Mouse (Mus musculus) ES-Bruce4 (cell line): Measurements from ENCODE around the gene Cib4.

Source experiments
- CTCF ChIP-seq: IDR thresholded peaks from one replicate; pipeline ENCODE4 v1.8.1; 2011; ENCODE audit warnings: low read depth, low read length
- EP300 ChIP-seq: IDR thresholded peaks from 2 replicates; pipeline ENCODE4 v1.6.1; 2011; ENCODE audit warnings: low read depth, low read length; ENCODE audit not compliant: insufficient read depth
- POLR2A ChIP-seq: IDR thresholded peaks from one replicate; pipeline ENCODE4 v1.8.1; 2011; ENCODE audit warnings: low read length; ENCODE audit not compliant: insufficient read depth

DNA sequence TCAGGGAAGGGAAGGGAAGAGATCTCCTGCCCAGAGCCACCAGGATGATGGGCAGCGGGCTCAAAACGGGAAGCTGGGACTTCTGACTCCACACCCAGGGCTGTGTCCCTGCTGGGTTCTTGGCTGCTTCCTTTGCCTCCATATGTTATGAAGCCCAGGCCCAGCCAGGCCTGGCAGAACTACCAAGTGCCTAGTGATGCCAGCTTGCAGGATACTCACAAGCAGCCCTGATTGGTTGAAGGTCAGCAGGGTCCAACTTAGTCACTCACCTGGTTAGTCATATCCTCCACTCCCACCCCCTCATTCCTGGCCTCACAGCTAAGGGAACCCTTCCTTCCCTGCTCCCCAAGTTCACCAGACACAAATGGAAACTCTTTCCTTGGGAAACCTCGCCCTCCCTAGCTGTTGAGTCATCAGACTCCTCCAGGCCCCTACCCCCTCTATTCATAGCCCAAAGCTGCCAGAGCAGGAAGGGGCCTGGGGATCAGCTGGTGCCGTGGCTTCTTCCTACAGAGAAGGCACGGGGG lies 45.6 kb upstream of the Cib4 start:
- TF ChIP-seq CTCF: no peak
- no peak for TF ChIP-seq POLR2A
- no peak for TF ChIP-seq EP300
